In the genomic region with DNA sequence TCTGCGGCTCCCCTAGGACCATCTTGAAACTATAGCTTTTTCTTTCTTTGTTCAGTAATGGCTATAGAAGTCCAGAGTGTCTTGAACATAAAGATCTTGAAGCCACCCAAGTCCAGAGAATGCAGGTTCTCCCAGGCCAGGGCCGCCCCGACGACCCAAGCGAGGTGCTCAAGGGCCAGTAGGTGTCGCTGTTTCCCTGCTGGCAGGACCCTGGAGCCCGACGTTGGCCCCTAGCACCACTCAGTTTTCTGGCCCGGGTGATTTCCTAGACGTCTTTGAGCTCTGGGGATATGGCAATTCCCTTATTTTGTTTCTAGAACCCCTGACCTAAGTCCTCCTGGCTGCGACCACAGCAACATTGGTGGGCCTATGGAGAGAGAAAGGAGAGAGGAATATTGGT, we compare ENCODE assay signal across 9 mouse cellular contexts.
DNase-seq lines count a peak whose midpoint lies in the region; ATAC-seq and TF ChIP-seq lines count a peak whose summit lies in the region.
"Had no signal": no experiment of that assay in that cellular context is flagged by ENCODE, and none has a peak within 500 bp of the region (broad histone marks: within the 10 kb centered on the region; RNA-seq: fewer than 3 reads in every experiment).

No protein-coding gene starts in this region.

- H3K9ac ChIP-seq in hindbrain, postnatal 0 days (replicated peaks; ENCODE audit: low read length), result peak overlapping the region; percentile 100
- H3K9ac ChIP-seq in liver, embryonic 12.5 days, result no peak overlapping the region
- H3K9ac ChIP-seq: lung, embryonic 15.5 days had no signal

- no peaks in the 10 kb centered on the region for H3K9me3 ChIP-seq in hindbrain, postnatal 0 days (ENCODE audit: low read length)
- H3K9me3 ChIP-seq in liver, embryonic 12.5 days (replicated peaks), result no peaks in the 10 kb centered on the region
- H3K9me3 ChIP-seq: lung, embryonic 15.5 days had no signal

- no peaks in the 10 kb centered on the region for H3K4me1 ChIP-seq in hindbrain, postnatal 0 days (ENCODE audit: insufficient read depth, low read length)
- H3K4me1 ChIP-seq in liver, embryonic 12.5 days, result peaks cover 7% of the 10 kb centered on the region; the same call in 1 of the 2 replicates
- H3K4me1 ChIP-seq in olfactory bulb, adult 2 months (ENCODE audit: control insufficient read depth, insufficient read depth, low read length), result no peaks in the 10 kb centered on the region

- ATAC-seq in activated CD4-positive, CD25-positive, alpha-beta regulatory T cell, adult 4 months, result peak; percentile 48
- ATAC-seq in hindbrain, postnatal 0 days, result peak; percentile 37
- ATAC-seq in liver, embryonic 12.5 days, result 0 out of 2 replicates have a peak, but pooled peaks have one; percentile 57
- no peak for ATAC-seq in erythroblast, adult 5-6 weeks (replicated peaks; ENCODE audit: low FRiP score, poor library complexity, severe bottlenecking)

- WGBS in hindbrain, postnatal 0 days, result under 1% methylated on average over 11 of the region's 11 CpGs
- under 1% methylated on average over 11 of the region's 11 CpGs for WGBS in liver, embryonic 12.5 days (ENCODE audit: insufficient replicate concordance)
- under 1% methylated on average over 11 of the region's 11 CpGs for WGBS in olfactory bulb, adult 2 months

- H3K36me3 ChIP-seq in hindbrain, postnatal 0 days (ENCODE audit: insufficient read depth, low read length), result no peaks in the 10 kb centered on the region
- no peaks in the 10 kb centered on the region for H3K36me3 ChIP-seq in liver, embryonic 12.5 days
- H3K36me3 ChIP-seq: lung, embryonic 15.5 days had no signal

- peak overlapping the region; percentile 100 for H3K27ac ChIP-seq in hindbrain, postnatal 0 days
- H3K27ac ChIP-seq in liver, embryonic 12.5 days, result no peak overlapping the region
- H3K27ac ChIP-seq in olfactory bulb, adult 2 months (ENCODE audit: insufficient read depth, low read depth, low read length), result peak overlapping the region; percentile 98
- H3K27ac ChIP-seq: lung, embryonic 15.5 days had no signal

- peak; percentile 90 for TF ChIP-seq CTCF in hindbrain, postnatal 0 days (IDR thresholded peaks at IDR 0.05; ENCODE audit: low read depth)
- TF ChIP-seq CTCF in olfactory bulb, adult 2 months (IDR thresholded peaks at IDR 0.05; ENCODE audit: insufficient read depth, low read depth, low read length), result peak; percentile 94

- peak; percentile 81 for DNase-seq in layer of hippocampus, adult 11-12 months (ENCODE audit: low spot score)
- DNase-seq in layer of hippocampus, adult 9-11 months, result no peak
- peak; percentile 90 for DNase-seq in embryo, embryonic 10.5 days (ENCODE audit: low spot score)
- DNase-seq in hindbrain, postnatal 0 days (ENCODE audit: low spot score), result peak; percentile 95

- no peak for TF ChIP-seq POLR2A in olfactory bulb, adult 2 months (IDR thresholded peaks at IDR 0.05; ENCODE audit: insufficient read depth, low read depth, low read length)

- peak overlapping the region; percentile 79 for H3K4me3 ChIP-seq in hindbrain, postnatal 0 days (ENCODE audit: low read length)
- no peak overlapping the region for H3K4me3 ChIP-seq in liver, embryonic 12.5 days
- peak overlapping the region; percentile 60 for H3K4me3 ChIP-seq in olfactory bulb, adult 2 months (ENCODE audit: insufficient read depth, low read depth, low read length)
- H3K4me3 ChIP-seq: lung, embryonic 15.5 days had no signal

- no peaks in the 10 kb centered on the region for H3K27me3 ChIP-seq in hindbrain, postnatal 0 days (ENCODE audit: insufficient read depth, low read length)
- H3K27me3 ChIP-seq in liver, embryonic 12.5 days (replicated peaks), result peaks cover 97% of the 10 kb centered on the region

- H3K4me2 ChIP-seq in hindbrain, postnatal 0 days (ENCODE audit: low read depth, low read length), result peak overlapping the region; percentile 89
- no peak overlapping the region for H3K4me2 ChIP-seq in liver, embryonic 12.5 days
- H3K4me2 ChIP-seq: lung, embryonic 15.5 days had no signal
